Mouse (Mus musculus): ENCODE results near the gene Atp6v1e1. TPM values are rescaled to one million over a fixed set of nuclear protein-coding genes. Genes with fewer than 3 reads are reported as not detected.

Atp6v1e1 gene
- polyA plus RNA-seq (2012; rRNA removed), result 240 and 254 TPM in 2 replicates

GRCm38 (mm10) chr6:120822307-120822928, at the start of gene Atp6v1e1:
Gene Atp6v1e1 (minus strand): TSS chr6:120822793.

DNA sequence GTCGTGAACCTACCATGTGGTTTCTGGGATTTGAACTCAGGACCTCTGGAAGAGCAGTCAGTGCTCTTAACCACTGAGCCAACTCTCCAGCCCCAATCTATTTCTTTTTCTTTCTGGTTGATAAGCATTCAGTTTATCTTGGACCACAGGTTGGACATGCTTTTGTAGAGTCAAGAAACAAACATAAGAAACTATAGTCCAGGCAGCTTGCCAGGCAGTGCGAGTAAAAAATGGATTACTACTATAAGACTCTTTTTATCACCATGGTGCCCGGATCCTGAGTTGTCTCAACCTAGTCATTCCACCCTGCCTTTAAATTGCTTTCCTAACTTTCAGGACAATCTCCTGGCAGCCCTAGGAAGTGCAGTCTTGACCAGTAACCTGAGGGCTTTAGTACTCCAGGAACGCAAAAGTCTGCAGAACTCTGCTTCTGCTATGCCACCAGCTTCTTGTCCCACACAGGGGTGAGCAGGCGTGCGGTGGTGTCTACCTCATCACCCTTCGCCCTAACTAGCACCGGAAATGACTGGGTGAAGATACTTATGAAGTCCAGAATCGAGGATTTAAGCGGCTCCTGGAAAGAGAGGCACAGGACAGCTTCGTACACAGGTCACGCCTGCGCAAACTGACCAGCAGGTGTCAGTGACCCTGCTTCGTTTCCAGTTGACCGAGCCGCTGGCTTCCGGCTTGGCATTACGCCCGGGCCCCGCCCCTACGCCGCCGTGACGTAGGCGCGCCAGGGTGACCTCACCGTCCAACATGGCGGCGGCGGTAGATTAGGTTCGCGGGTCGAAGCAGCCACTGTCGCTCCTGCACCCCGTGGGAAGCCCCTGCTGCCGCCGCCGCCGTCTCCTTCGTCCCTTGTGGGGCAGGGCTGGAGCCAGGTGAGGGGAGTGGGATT, 13.1 kb upstream of the Atp6v1e1 start, which contains the start of gene Bcl2l13:
Gene Bcl2l13, plus strand, starts transcription at position 739 of the 901 bp plus-strand sequence.

GRCm38 (mm10) chr6:120773149-120773628, 49.4 kb downstream of the Atp6v1e1 start, which contains the start of gene Slc25a18:
Gene Slc25a18 (plus strand): TSS chr6:120773578.

Other genes with a start within 250 kb of the Atp6v1e1 start
- 3.0 and 3.7 TPM in 2 replicates for gene Cecr2, start 156.4 kb downstream of the Atp6v1e1 start, polyA plus RNA-seq (2012; rRNA removed)
- gene Slc25a18, start 49.2 kb downstream of the Atp6v1e1 start, polyA plus RNA-seq (2012; rRNA removed), result 16.4 and 21.1 TPM in 2 replicates
- gene Bcl2l13, start 13.4 kb upstream of the Atp6v1e1 start, polyA plus RNA-seq (2012; rRNA removed), result 23.2 and 23.3 TPM in 2 replicates
- gene Bid, start 94.1 kb upstream of the Atp6v1e1 start, polyA plus RNA-seq (2012; rRNA removed), result 32.5 and 34.3 TPM in 2 replicates